Mouse (Mus musculus) right cerebral cortex, postnatal 14 days (tissue): ENCODE measurements around the gene Cyp2c55.

Experiments
- DNase-seq: peaks from one replicate; pipeline ENCODE4 v3.0.0; 2022

Gene Cyp2c55

DNA sequence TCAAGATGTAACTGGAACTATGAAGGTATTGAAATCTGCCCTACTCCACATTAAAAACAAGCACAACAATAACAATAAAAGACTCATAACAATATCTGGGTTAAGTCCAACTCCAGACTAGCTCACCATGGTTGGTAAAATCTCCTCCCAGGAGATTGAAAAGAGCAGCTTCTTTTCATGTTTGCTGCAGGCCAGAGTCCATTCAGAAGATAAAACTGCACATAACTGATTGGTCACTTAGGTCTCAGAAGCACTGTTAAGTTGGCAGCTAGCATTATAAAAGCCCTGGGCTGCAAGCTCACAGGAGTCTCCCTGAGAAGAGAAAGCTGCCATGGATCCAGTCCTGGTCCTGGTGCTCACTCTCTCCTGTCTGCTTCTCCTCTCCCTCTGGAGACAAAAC, at the start of gene Cyp2c55:
Gene Cyp2c55, plus strand, starts transcription at position 305 of the 400 bp plus-strand sequence.
- no peak for DNase-seq

DNA sequence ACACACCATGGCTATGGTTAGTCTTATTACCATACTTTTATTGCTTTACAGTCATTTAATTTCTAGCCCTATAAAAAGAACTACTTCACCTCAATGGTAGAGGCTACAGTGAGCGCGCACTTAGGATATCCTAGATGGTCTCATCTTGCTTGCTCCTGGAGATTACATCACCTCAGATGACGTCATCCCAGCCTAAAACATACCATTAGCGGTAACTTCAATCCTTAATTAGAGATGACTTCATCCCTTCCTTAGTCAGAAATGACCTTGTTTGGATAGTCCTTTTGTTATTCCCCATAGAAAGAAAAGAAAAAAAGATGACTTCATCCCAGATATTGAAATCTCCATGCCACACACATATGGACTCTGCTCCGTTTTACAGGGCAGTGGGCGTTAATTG, 36.1 kb upstream of the Cyp2c55 start:
- DNase-seq = no peak

DNA sequence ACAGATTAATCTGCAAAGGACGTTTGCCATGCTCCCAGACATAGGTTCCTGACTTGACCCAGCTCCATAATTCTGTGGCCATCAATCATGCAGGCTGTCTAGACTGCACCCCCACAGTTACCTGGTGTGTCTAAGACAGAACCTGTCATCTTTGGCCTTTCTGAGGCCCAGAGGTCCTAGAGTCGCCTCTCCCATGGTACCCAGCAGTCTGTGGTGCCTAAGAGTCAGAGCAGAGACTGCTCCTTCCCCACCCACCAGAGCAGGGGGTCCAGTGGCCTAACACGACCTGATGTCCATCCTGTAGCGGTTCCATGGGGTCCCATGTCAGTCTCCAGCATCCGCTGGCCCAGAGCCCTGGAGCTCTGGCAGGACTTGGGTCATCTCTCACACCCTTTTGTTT, 34.2 kb upstream of the Cyp2c55 start:
- DNase-seq = peak; percentile 6

DNA sequence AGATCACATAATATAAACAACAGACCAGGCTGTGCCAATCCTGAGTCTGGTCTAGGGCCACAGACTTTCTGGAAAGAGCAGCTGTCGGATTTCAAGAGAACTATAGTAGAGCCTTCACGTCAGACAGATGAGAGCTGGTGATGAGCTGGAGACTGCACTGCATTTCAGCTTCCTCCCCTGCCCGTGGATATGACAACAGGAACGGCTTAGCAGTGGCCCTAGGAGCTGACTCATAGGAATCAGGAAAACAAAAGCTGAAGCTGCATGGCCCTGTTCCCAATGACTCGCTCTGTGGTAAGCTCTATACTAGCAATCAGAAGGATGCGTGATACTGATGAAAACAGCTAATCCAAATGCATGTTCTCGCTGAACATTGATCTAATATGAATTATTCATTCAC, 33.2 kb upstream of the Cyp2c55 start:
- DNase-seq = no peak

DNA sequence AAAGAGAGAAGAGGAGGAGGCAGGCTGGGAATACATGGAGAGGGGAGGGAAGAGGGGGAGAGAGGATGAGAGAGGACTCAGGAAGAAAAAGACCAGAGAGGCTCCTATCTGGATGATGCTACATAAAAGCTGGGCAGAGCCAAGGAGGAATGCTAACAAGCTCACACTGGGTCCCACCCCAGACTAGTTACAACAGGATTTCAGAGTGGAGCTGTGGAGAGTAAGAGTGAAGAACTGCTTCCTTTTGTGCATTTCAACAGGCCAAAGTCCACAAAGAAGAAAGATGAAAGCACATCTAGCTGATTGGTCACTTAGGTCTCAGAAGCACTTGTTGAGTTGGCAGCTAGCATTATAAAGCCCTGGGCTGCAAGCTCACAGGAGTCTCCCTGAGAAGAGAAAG, 30.6 kb upstream of the Cyp2c55 start:
- no peak for DNase-seq

DNA sequence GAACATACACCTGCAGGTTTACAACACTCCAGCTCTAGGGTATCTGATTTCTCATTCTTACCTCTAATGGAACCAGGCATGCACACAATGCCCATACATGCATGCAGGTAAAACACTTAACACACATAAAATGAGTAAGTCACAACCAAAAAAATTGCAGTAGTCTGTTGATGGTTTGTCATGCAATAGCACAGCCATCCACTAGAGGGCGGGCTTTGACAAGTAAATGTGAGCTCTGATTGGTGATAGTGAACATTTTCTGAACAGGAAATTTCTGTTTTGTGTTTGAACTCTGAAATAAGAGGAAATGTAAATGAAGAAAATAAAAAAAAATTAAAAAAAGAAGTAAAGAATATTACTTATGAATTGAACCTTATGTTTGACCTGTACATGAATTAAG, 24.9 kb upstream of the Cyp2c55 start:
- DNase-seq = peak; percentile 79

DNA sequence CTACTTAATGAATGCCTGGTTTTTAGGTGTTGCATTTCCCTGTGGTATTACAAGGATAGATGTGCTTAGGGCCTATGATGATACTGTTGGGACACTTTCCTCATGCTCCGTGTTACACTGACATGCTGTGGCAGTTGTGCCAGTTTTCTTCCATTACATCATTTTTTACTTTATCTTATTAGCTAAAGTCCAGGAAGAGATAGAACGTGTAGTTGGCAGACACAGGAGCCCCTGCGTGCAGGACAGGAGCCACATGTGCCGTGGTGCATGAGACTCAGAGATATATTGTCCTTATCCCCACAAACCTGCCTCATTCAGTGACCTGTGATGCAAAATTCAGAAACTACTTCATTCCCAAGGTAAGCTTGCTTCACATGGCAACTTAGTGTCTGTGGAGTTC, 8.6 kb upstream of the Cyp2c55 start:
- DNase-seq = no peak

DNA sequence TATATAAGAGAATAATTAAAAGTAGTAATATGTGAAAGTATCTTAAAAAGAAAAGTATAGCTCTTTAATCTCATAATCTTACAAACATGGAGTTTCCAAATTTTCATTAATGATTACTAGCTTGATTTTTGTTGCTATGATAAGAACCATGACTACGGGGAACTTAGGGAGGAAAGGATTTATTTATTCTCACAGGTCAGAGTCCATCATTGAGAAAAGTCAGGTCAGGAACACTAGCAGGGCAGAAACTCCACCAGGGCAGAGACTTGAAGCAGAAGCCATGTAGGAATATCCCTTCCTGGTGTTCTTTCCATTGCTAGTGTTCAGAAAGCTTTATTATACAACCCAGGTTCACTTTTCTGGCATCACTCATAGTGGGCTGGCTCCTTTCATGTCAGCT, 8.1 kb upstream of the Cyp2c55 start:
- no peak for DNase-seq

DNA sequence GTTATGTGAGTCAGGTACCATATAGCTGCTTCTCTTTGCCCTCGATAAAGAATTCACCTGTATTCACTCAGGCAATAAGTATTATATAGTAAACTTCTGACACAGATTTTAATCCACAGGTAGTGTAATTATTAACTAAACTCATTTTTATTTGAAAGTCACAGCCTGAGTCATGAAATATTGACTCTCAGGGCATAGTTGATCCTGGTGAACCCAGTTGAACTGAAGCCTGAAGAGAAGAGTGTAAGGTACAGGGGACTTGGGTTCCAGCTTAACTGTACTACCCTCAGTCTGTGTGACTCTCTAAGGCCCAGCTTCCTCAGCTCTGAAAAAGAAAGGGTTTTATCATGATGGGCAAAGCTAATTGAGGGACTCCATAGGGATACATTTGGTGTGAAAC, 1.7 kb upstream of the Cyp2c55 start:
- no peak for DNase-seq

DNA sequence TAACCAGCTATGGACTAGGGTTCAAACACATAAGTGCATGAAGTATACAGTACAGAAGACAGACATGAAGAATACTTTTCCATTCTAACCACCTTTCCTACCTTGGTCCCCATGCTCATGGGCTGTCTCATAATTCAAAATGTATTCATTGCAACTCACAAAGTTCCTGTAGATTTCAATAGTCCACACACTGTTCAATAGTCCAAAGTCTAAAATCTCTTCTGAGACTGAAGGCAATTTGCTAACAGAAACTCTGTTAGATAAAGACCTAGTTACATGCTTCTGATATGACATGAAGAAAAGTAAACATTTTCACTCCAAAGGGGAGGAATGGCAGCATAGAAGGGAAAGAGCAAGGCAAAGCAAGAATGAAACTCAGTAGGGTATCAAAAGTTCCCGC, 51.1 kb downstream of the Cyp2c55 start:
- no peak for DNase-seq

DNA sequence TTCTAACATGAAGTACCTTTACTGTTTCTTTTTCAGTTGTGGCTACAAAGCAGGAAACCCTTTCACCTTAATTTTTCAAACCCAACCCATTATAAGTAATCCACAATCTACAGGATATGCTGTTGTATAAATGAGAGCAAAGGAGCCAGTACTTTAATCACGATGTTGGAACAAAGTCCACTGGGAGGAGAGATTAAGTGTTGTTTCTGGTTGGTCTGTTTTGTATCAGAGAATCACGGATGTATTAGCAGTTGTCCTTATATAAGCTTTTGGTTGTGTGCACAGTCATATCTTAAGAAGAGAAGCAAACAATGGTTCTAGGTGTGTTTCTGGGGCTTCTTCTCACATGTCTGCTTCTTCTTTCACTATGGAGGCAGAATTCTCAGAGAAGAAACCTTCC, 53.9 kb downstream of the Cyp2c55 start, which contains the start of gene Cyp2c65:
Gene Cyp2c65, plus strand, starts transcription at position 297 of the 400 bp plus-strand sequence.
- DNase-seq = no peak
